Mouse (Mus musculus): ENCODE measurements at regions not wholly inside any gene's neighbourhood (a gene's known extent, or its start where the extent isn't known, plus 50 kb on each side); places are given as distances from the start of the nearest gene placed in this dataset.

GRCm38 (mm10) chr11:33061570-33061969 is 85.6 kb downstream of the Fgf18 start:
- DNase-seq: no peak

- no peak for DNase-seq
Measured at GRCm38 (mm10) chr11:33060352-33060751, 86.8 kb downstream of the Fgf18 start.

GRCm38 (mm10) chr11:33050216-33050615 is 97.0 kb downstream of the Fgf18 start:
- no peak for DNase-seq

- peak in 1 of 2 experiments; percentile 4 for DNase-seq
Measured at GRCm38 (mm10) chr11:33039854-33040792, 107.1 kb downstream of the Fgf18 start.

GRCm38 (mm10) chr11:33036367-33036766 is 110.8 kb downstream of the Fgf18 start:
- DNase-seq: no peak

GRCm38 (mm10) chr11:33028920-33029319 is 118.3 kb downstream of the Fgf18 start:
- peak; percentile 52 to 64 for DNase-seq

- no peak for DNase-seq
Measured at GRCm38 (mm10) chr11:33027121-33027520, 120.1 kb downstream of the Fgf18 start.

GRCm38 (mm10) chr11:33013229-33014185 is 133.7 kb downstream of the Fgf18 start:
- DNase-seq: peak in 1 of 2 experiments; percentile 19

- DNase-seq: no peak
Measured at GRCm38 (mm10) chr11:33012384-33013160, 134.6 kb downstream of the Fgf18 start.

GRCm38 (mm10) chr11:33008611-33009010 is 138.6 kb downstream of the Fgf18 start:
- DNase-seq: no peak

GRCm38 (mm10) chr11:33007826-33008530 is 139.2 kb downstream of the Fgf18 start:
- DNase-seq: no peak

GRCm38 (mm10) chr11:33007366-33007765 is 139.8 kb downstream of the Fgf18 start:
- peak in 1 of 2 experiments; percentile 4 for DNase-seq

- no peak for DNase-seq
Measured at GRCm38 (mm10) chr11:33005183-33005582, 142.0 kb downstream of the Fgf18 start.

GRCm38 (mm10) chr11:33004603-33005002 is 142.6 kb downstream of the Fgf18 start:
- DNase-seq: no peak

- peak in 1 of 2 experiments; percentile 13 for DNase-seq
Measured at GRCm38 (mm10) chr11:32999684-33000255, 147.4 kb downstream of the Fgf18 start.

GRCm38 (mm10) chr11:32998687-32999605 is 148.3 kb downstream of the Fgf18 start:
- no peak for DNase-seq

- no peak for DNase-seq
Measured at GRCm38 (mm10) chr11:32994391-32994790, 152.8 kb downstream of the Fgf18 start.

- DNase-seq: no peak
Measured at GRCm38 (mm10) chr11:32993439-32993838, 153.8 kb downstream of the Fgf18 start.

- DNase-seq: no peak
Measured at GRCm38 (mm10) chr11:32991036-32991616, 156.1 kb downstream of the Fgf18 start.

Measured in adrenal gland, postnatal 36 days (tissue).